Mouse (Mus musculus): ENCODE results near the gene Ccdc134. TPM values are rescaled to one million over a fixed set of nuclear protein-coding genes. Genes with fewer than 3 reads are reported as not detected.

The Ccdc134 gene
- polyA plus RNA-seq, 1 experiment from 2014 or later: 11.7 TPM

DNA sequence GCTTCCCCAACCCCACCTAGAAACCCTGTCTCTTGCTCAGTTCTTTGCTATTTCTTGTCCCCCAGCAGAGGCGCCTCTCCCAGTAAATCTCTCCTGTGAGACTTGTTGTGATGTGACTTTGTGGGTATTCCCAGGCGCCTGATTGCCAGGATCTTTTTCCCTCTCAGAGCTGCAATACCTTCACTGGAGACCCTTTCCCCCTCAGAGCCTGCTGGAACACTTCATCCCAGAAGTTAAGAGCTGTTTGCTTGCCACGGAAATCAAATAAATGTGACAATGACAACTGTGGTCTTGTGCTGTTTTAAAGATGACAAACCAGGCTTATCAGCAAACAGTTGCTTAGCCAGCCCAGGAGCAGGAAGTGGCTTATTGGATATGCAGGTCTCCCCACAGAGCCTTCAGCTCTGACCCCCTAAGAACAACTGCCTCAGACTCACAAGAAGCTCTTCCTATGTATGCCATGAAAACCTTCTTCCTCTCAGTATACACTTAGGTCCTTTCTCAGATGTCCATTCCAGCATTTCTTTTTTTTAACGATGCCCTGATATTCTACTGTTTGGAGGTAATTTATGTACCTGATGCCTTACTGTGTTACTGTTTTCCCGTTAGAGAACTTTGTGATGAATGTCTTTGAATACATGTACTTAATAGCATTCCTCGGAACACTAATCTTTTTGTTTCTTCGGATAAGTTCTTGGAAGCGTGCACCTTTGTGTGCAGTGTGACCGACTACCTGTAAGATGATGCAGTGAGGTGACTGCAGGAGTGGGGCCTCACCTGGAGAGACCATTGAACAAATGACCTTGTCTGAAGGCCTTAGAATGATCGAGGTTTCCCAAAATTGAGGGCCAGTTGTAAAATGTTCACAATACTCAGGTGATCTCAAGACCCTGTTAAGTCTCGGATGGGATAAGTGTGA, 18.4 kb downstream of the Ccdc134 start:
- ATAC-seq (replicated peaks; ENCODE audit: extremely low read depth, insufficient read depth, low FRiP score): no peak
- no peaks in the 10 kb centered on the region for H3K27me3 ChIP-seq (ENCODE audit: control insufficient read depth, insufficient read depth, low read length)

DNA sequence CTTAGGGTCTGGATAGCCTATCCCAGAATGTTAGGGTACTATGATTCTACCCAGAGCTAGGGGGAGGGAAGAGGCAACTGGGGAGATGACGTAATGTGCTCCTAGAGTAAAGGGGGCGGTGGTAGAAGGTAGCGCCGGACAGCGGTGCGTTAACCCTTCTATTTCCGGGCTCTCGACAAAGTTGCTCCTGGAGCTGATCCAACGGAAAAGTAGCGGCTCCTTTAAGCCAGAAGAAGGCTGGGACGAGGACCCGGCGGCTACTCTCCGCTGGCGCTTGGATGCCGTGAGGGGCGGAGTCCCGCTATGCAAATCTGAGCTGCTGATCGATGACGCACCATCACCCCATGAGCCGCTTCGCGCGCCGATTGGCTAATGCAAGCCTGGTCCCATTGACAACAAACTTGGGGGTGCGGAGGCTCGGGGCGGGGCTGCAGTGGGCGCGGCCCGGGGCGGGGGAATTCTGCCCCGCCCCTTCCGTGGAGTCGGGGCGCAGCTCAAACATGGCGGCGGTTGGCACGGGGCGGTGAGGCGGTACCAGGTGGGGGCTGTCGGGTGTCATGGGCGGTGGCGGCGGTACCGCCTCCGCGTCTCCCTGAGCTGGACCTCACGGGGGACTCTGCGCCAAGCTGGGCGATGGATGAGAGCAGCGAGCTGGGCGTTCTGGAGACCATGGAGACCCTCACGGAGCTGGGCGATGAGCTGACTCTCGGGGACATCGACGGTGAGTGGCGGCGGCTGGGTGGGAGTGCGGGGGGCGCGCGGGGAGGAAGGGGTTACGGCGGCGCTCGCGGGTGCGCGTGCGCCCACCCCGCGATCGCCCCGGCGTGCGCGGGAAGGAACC, 19.3 kb downstream of the Ccdc134 start, which contains the start of gene Srebf2:
Srebf2 (plus strand) TSS at position 412 of the 841 bp plus-strand sequence.
- ATAC-seq (replicated peaks; ENCODE audit: extremely low read depth, insufficient read depth, low FRiP score): peak; percentile 97
- WGBS: under 1% methylated on average over 69 of the region's 79 CpGs
- Histone ChIP-seq H3K9ac (ENCODE audit: low read length) (peak within 1 kb of the TSS; percentile 93), H3K27ac (ENCODE audit: low read length) (peak within 1 kb of the TSS; percentile 92), H3K4me2 (ENCODE audit: low read depth, low read length) (peak within 1 kb of the TSS; percentile 91), H3K4me1 (ENCODE audit: control insufficient read depth, insufficient read depth, low read length) (peaks cover 24% of the 10 kb centered on the region), H3K9me3 (replicated peaks; ENCODE audit: control insufficient read depth, low read length) (no peaks in the 10 kb centered on the region), H3K36me3 (ENCODE audit: control insufficient read depth, insufficient read depth) (no peaks in the 10 kb centered on the region), H3K27me3 (ENCODE audit: control insufficient read depth, insufficient read depth, low read length) (no peaks in the 10 kb centered on the region), H3K4me3 (ENCODE audit: low read length) (peak within 1 kb of the TSS; percentile 79)

More for the DNA sequence above, 18.4 kb downstream of the Ccdc134 start:
- Histone ChIP-seq H3K4me3 (ENCODE audit: low read length) (peak overlapping the region; percentile 79), H3K4me1 (ENCODE audit: control insufficient read depth, insufficient read depth, low read length) (peaks cover 29% of the 10 kb centered on the region), H3K27ac (ENCODE audit: low read length) (peak overlapping the region; percentile 92), H3K4me2 (ENCODE audit: low read depth, low read length) (peak overlapping the region; percentile 91), H3K36me3 (ENCODE audit: control insufficient read depth, insufficient read depth) (no peaks in the 10 kb centered on the region), H3K9ac (ENCODE audit: low read length) (peak overlapping the region; percentile 65), H3K9me3 (replicated peaks; ENCODE audit: control insufficient read depth, low read length) (no peaks in the 10 kb centered on the region)
- 20% methylated on average over 11 of the region's 11 CpGs for WGBS

DNA sequence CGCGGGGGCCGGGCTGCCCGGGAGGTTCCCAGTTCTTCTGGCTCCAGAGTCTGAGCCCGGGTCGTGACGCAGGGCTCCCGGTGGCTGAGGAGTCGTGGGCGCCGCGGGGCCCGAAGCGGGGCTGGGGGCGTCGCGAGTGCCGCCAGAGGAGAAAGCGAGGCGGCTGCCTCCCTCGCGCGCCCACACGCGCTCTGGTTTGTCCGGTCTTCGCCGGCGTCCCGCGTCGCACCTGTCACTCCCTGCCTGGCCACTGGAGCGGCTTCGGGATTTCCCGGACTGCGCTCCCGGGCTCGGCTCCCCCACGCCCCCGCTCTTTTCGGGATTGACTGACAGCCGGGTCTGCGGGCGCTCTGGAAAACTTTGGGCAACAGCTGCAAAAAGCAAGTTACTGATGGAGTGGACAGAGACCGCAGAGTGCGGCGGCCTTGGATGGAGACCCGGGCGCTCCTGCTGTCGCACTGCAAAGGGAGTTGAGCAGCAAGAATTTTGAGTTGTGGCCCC, 19.9 kb downstream of the Ccdc134 start:
- WGBS: under 1% methylated on average over 41 of the region's 50 CpGs
- peaks cover 24% of the 10 kb centered on the region for H3K4me1 ChIP-seq (ENCODE audit: control insufficient read depth, insufficient read depth, low read length)
- no peaks in the 10 kb centered on the region for H3K36me3 ChIP-seq (ENCODE audit: control insufficient read depth, insufficient read depth)

DNA sequence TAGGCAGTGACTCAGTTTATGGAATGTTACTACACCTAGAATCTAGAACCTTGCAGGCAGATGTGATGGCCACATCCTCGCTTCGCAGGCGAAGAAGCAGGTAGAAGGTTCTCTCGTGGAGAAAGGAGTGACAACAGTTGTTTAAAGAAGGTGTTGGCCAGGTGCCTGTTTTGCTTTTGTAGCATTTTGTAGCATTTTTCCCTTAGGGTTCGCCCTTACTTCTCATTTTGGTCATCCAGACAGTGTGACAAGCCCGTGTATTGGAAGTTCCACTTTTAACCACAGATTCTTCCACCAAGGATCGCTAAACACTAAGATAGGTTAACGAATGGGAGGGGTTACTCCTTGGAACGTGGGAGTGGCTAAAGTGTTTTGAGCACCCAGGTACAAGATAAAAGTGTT, 20.8 kb downstream of the Ccdc134 start:
- Histone ChIP-seq H3K36me3 (ENCODE audit: control insufficient read depth, insufficient read depth) (no peaks in the 10 kb centered on the region), H3K4me2 (ENCODE audit: low read depth, low read length) (peak overlapping the region; percentile 91), H3K27me3 (ENCODE audit: control insufficient read depth, insufficient read depth, low read length) (no peaks in the 10 kb centered on the region), H3K4me1 (ENCODE audit: control insufficient read depth, insufficient read depth, low read length) (peaks cover 24% of the 10 kb centered on the region), H3K27ac (ENCODE audit: low read length) (no peak overlapping the region), H3K9me3 (replicated peaks; ENCODE audit: control insufficient read depth, low read length) (no peaks in the 10 kb centered on the region), H3K4me3 (ENCODE audit: low read length) (peak overlapping the region; percentile 79), H3K9ac (ENCODE audit: low read length) (peak overlapping the region; percentile 93)
- ATAC-seq (replicated peaks; ENCODE audit: extremely low read depth, insufficient read depth, low FRiP score): no peak
- WGBS: 33% methylated on average over 9 of the region's 9 CpGs

More for the DNA sequence above, 19.9 kb downstream of the Ccdc134 start:
- Histone ChIP-seq H3K27ac (ENCODE audit: low read length) (peak overlapping the region; percentile 86), H3K4me2 (ENCODE audit: low read depth, low read length) (peak overlapping the region; percentile 91), H3K9me3 (replicated peaks; ENCODE audit: control insufficient read depth, low read length) (no peaks in the 10 kb centered on the region), H3K4me3 (ENCODE audit: low read length) (peak overlapping the region; percentile 79), H3K9ac (ENCODE audit: low read length) (peak overlapping the region; percentile 93), H3K27me3 (ENCODE audit: control insufficient read depth, insufficient read depth, low read length) (no peaks in the 10 kb centered on the region)
- ATAC-seq (replicated peaks; ENCODE audit: extremely low read depth, insufficient read depth, low FRiP score): peak; percentile 3

DNA sequence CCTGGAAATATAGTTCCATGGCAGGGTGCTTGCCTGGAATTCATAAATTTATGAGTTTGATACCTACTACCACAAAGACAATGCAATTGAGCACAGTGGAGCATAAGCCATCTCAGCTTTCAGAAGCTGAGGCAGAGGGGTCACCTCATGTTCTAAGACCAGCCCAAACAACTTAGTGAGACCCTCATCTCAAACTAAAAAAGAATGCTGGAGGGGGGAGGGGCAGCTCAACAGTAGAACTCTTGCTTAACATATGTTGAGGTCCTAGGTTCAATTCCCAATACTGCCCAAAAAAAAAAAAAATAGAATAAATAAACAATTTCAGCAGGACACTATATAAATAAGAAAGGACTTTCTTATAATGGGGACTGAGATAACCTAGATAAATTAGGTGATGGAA, 22.3 kb downstream of the Ccdc134 start:
- H3K36me3 ChIP-seq (ENCODE audit: control insufficient read depth, insufficient read depth): no peaks in the 10 kb centered on the region
- H3K9ac ChIP-seq (ENCODE audit: low read length): no peak overlapping the region
- H3K4me2 ChIP-seq (ENCODE audit: low read depth, low read length): no peak overlapping the region
- H3K27me3 ChIP-seq (ENCODE audit: control insufficient read depth, insufficient read depth, low read length): no peaks in the 10 kb centered on the region
- H3K9me3 ChIP-seq (replicated peaks; ENCODE audit: control insufficient read depth, low read length): no peaks in the 10 kb centered on the region
- H3K4me3 ChIP-seq (ENCODE audit: low read length): no peak overlapping the region
- H3K27ac ChIP-seq (ENCODE audit: low read length): no peak overlapping the region
- no peak for ATAC-seq (replicated peaks; ENCODE audit: extremely low read depth, insufficient read depth, low FRiP score)
- H3K4me1 ChIP-seq (ENCODE audit: control insufficient read depth, insufficient read depth, low read length): peaks cover 24% of the 10 kb centered on the region

DNA sequence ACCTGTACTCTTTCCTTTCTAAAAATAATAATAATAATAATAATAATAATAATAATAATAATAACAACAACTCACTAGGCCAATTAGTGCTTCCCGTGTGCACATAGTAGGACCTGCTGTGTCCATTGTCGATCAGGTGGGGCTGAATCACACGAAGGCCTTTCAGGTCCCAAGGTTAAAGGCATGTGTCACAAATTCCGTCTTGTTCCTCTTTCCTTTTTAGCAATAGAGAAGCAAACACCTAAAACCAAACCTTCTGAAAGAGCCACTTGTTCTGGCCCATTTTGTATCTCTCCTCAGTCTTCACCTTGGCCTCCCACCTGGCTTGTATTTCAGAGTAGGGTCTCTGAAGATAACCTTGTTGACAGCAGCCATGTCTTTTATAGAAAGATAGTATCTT, 23.5 kb downstream of the Ccdc134 start:
- no peak overlapping the region for H3K4me3 ChIP-seq (ENCODE audit: low read length)
- no peaks in the 10 kb centered on the region for H3K36me3 ChIP-seq (ENCODE audit: control insufficient read depth, insufficient read depth)
- H3K9ac ChIP-seq (ENCODE audit: low read length): no peak overlapping the region
- no peak overlapping the region for H3K4me2 ChIP-seq (ENCODE audit: low read depth, low read length)
- no peak overlapping the region for H3K27ac ChIP-seq (ENCODE audit: low read length)
- WGBS: 90% methylated on average over 4 of the region's 4 CpGs
- H3K9me3 ChIP-seq (replicated peaks; ENCODE audit: control insufficient read depth, low read length): no peaks in the 10 kb centered on the region
- H3K27me3 ChIP-seq (ENCODE audit: control insufficient read depth, insufficient read depth, low read length): no peaks in the 10 kb centered on the region
- no peak for ATAC-seq (replicated peaks; ENCODE audit: extremely low read depth, insufficient read depth, low FRiP score)
- H3K4me1 ChIP-seq (ENCODE audit: control insufficient read depth, insufficient read depth, low read length): peaks cover 15% of the 10 kb centered on the region

DNA sequence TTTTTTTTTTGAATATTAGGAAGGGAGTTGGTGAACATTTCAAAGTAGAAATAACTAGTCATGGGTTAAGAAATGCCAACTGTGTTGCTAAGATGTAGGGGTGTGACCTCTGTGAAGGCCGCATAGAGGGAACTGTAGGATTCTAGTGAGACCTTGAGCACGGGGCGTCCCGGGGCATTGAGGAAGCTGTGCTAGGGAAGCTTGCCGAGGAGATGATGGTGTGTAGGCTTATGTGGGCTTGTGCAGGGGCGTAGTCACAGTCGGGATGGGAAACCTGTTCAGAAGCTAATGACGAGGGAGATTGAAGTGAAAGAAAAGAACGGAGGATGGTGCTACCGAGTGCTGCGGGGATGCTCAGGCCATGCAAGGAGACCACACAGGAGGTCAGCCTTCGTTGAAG, 24.3 kb downstream of the Ccdc134 start:
- no peak overlapping the region for H3K27ac ChIP-seq (ENCODE audit: low read length)
- H3K27me3 ChIP-seq (ENCODE audit: control insufficient read depth, insufficient read depth, low read length): no peaks in the 10 kb centered on the region
- no peaks in the 10 kb centered on the region for H3K36me3 ChIP-seq (ENCODE audit: control insufficient read depth, insufficient read depth)
- H3K9me3 ChIP-seq (replicated peaks; ENCODE audit: control insufficient read depth, low read length): no peaks in the 10 kb centered on the region
- no peak overlapping the region for H3K4me2 ChIP-seq (ENCODE audit: low read depth, low read length)
- WGBS: 84% methylated on average over 12 of the region's 12 CpGs
- no peak overlapping the region for H3K4me3 ChIP-seq (ENCODE audit: low read length)
- no peak overlapping the region for H3K9ac ChIP-seq (ENCODE audit: low read length)
- H3K4me1 ChIP-seq (ENCODE audit: control insufficient read depth, insufficient read depth, low read length): peaks cover 11% of the 10 kb centered on the region
- no peak for ATAC-seq (replicated peaks; ENCODE audit: extremely low read depth, insufficient read depth, low FRiP score)

DNA sequence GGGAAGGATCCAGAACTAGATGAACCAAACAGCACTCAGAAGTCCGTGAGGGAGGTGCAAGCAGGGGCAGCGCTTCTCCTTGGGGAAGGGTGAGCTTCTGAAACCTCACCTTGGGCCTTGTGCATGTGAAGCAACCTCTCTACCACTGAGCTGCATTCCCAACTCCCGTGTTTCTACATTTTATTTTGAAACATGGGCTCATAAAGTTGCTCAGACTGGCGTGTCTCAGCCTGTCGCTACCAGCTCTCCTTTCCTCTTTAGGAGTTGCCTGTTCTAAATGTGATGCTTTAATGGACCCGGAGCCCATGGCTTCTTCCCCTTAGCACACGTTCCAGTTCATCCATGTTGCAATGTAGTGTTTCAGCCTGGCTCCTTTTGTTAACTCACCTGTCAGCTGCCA, 24.7 kb downstream of the Ccdc134 start:
- no peak overlapping the region for H3K4me2 ChIP-seq (ENCODE audit: low read depth, low read length)
- no peak for ATAC-seq (replicated peaks; ENCODE audit: extremely low read depth, insufficient read depth, low FRiP score)
- H3K36me3 ChIP-seq (ENCODE audit: control insufficient read depth, insufficient read depth): no peaks in the 10 kb centered on the region
- 82% methylated on average over 7 of the region's 7 CpGs for WGBS
- no peak overlapping the region for H3K27ac ChIP-seq (ENCODE audit: low read length)
- no peak overlapping the region for H3K4me3 ChIP-seq (ENCODE audit: low read length)
- H3K27me3 ChIP-seq (ENCODE audit: control insufficient read depth, insufficient read depth, low read length): no peaks in the 10 kb centered on the region
- H3K9ac ChIP-seq (ENCODE audit: low read length): no peak overlapping the region
- no peaks in the 10 kb centered on the region for H3K9me3 ChIP-seq (replicated peaks; ENCODE audit: control insufficient read depth, low read length)
- H3K4me1 ChIP-seq (ENCODE audit: control insufficient read depth, insufficient read depth, low read length): peaks cover 11% of the 10 kb centered on the region

All from heart, embryonic 16.5 days (tissue).